In genomic region chr7:70361383-70362364, GRCm38 (mm10) we compare ENCODE assay signal across 8 mouse cellular contexts. TPM values are rescaled to one million over a fixed set of nuclear protein-coding genes. Genes with fewer than 3 reads are reported as not detected.
DNase-seq lines count a peak whose midpoint lies in the region; ATAC-seq and TF ChIP-seq lines count a peak whose summit lies in the region.

No protein-coding gene starts in this region.

- WGBS in spleen, adult 2 months, result 3% methylated on average over 98 of the region's 98 CpGs
- WGBS in intestine, embryonic 14.5 days, result under 1% methylated on average over 83 of the region's 98 CpGs

- H3K4me3 ChIP-seq in spleen, adult 2 months (ENCODE audit: extremely low read depth, insufficient read depth, insufficient read length), result peak overlapping the region; percentile 43; the same call in 1 of the 2 replicates
- peak overlapping the region; percentile 72 for H3K4me3 ChIP-seq in intestine, embryonic 14.5 days (ENCODE audit: low read depth, low read length)

- peak; percentile 84 for ATAC-seq in intestine, embryonic 14.5 days (replicated peaks; ENCODE audit: low FRiP score, low TSS enrichment, low read depth)
- ATAC-seq in megakaryocyte-erythroid progenitor cell, adult 5-6 weeks (replicated peaks; ENCODE audit: low FRiP score, low TSS enrichment, poor library complexity, severe bottlenecking), result peak; percentile 38

- H3K27ac ChIP-seq in spleen, adult 2 months (ENCODE audit: insufficient read depth, low read length), result peak overlapping the region; percentile 69; the same call in 1 of the 2 replicates
- peak overlapping the region; percentile 99 for H3K27ac ChIP-seq in intestine, embryonic 14.5 days (ENCODE audit: low read depth)

- DNase-seq in spleen, adult 2 months (ENCODE audit: low read depth in 1 of 2, low spot score in 2 of 2), result no peak
- DNase-seq in spleen, adult 12 weeks (ENCODE audit: low spot score), result no peak
- peak; percentile 100 for DNase-seq in embryo, embryonic 11 days
- peak; percentile 95 for DNase-seq in gastrocnemius, postnatal 25 days
- DNase-seq in intestine, embryonic 14.5 days (ENCODE audit: low spot score), result peak; percentile 93
- DNase-seq in left cerebral cortex, postnatal 10 days (ENCODE audit: extremely low spot score in 1 of 2, low spot score in 2 of 2), result peak; percentile 81 to 96
- peak; percentile 90 for DNase-seq in right cerebral cortex, postnatal 4 days

- no peaks in the 10 kb centered on the region for H3K4me1 ChIP-seq in spleen, adult 2 months (ENCODE audit: control insufficient read depth, insufficient read depth, insufficient read length)
- peaks cover 15% of the 10 kb centered on the region for H3K4me1 ChIP-seq in intestine, embryonic 14.5 days (replicated peaks; ENCODE audit: control insufficient read depth, insufficient read depth, low read length)

- H3K9ac ChIP-seq in intestine, embryonic 14.5 days (ENCODE audit: low read length), result peak overlapping the region; percentile 99

- no peaks in the 10 kb centered on the region for H3K36me3 ChIP-seq in spleen, adult 2 months (ENCODE audit: control insufficient read depth, insufficient read depth, low read length)
- peaks cover 16% of the 10 kb centered on the region; the same call in 1 of the 2 replicates for H3K36me3 ChIP-seq in intestine, embryonic 14.5 days (ENCODE audit: control insufficient read depth, insufficient read depth, low read length)

- H3K9me3 ChIP-seq in intestine, embryonic 14.5 days (ENCODE audit: control insufficient read depth, low read length), result no peaks in the 10 kb centered on the region

- TF ChIP-seq POLR2A in spleen, adult 2 months (IDR thresholded peaks at IDR 0.05; ENCODE audit: low read depth, low read length), result no peak

- no peak for TF ChIP-seq CTCF in spleen, adult 2 months (IDR thresholded peaks at IDR 0.05; ENCODE audit: extremely low read depth, insufficient read depth, insufficient read length, insufficient replicate concordance)

- H3K4me2 ChIP-seq in intestine, embryonic 14.5 days (ENCODE audit: low read length), result peak overlapping the region; percentile 60

- intact Hi-C loops in left cerebral cortex, postnatal 10 days (cut with DNase I), result loop anchor here (5.0 to 10.0 kb wide), 2 partner anchors 1021 to 1987 kb away; no protein-coding TSS in a partner anchor

- peaks cover 16% of the 10 kb centered on the region for H3K27me3 ChIP-seq in spleen, adult 2 months (ENCODE audit: control insufficient read depth, insufficient read depth, low read length)
- peaks cover 3% of the 10 kb centered on the region; the same call in 1 of the 2 replicates for H3K27me3 ChIP-seq in intestine, embryonic 14.5 days (replicated peaks; ENCODE audit: control insufficient read depth, insufficient read depth, low read length)

RNA-seq across cellular contexts. Expression of gene Nr2f2, which starts 4.9 kb away (rescaled TPM):
- 84.6 and 134 TPM in 2 replicates for polyA plus RNA-seq in spleen, adult 2 months (2012; rRNA removed)
- 10 to 100 TPM; 15.1 to 21.7 TPM for total RNA-seq in gastrocnemius, postnatal 25 days (2021)
- 53.7 and 56.9 TPM in 2 replicates for polyA plus RNA-seq in intestine, embryonic 14.5 days (2014; fragmentation: Nextera tagmentation; extraction: Ambion mirVana)
- 10 to 100 TPM; 45.7 to 55.9 TPM for total RNA-seq in left cerebral cortex, postnatal 10 days (2021)
- total RNA-seq in megakaryocyte-erythroid progenitor cell, adult 5-6 weeks (2014; fragmentation: Nextera tagmentation), result not detected in 2 replicates
- not detected in 2 replicates for total RNA-seq in megakaryocyte-erythroid progenitor cell, adult 5-6 weeks (2017)

Comparison
In these comparisons a context has a peak if more than half of its experiments do, and no peak if none do; other contexts are left out.
1. DNase-seq: peak in embryo, embryonic 11 days (single experiment), gastrocnemius, postnatal 25 days (single experiment), intestine, embryonic 14.5 days (single experiment), left cerebral cortex, postnatal 10 days (2 of 2) and right cerebral cortex, postnatal 4 days (single experiment); none in spleen, adult 2 months (0 of 2) and spleen, adult 12 weeks (single experiment).
2. RNA of gene Nr2f2, which starts 4.9 kb away (total RNA-seq): 45.7 to 55.9 TPM in left cerebral cortex, postnatal 10 days and 15.1 to 21.7 TPM in gastrocnemius, postnatal 25 days; not detected in megakaryocyte-erythroid progenitor cell, adult 5-6 weeks; every median in the first group is over 10 times any median in the second.